Mouse (Mus musculus) midbrain, embryonic 16.5 days (tissue): ENCODE data around the gene Ifitm6. TPM values are rescaled to one million over a fixed set of nuclear protein-coding genes. Genes with fewer than 3 reads are reported as not detected.
"Not testable (repeated sequence)": the region's sequence is repeated elsewhere in the genome, so short reads cannot be mapped to it uniquely, and the experiment has no call there.

Experiments
- ATAC-seq: fragments of 200-750 bp; cut with Nextera tagmentation; 2 replicates; pipeline ENCODE4 v1.8.0; 2017; ENCODE audit warnings: moderate TSS enrichment
- H3K27ac ChIP-seq: fragments of 300-500 bp; sonication (generic); 2 replicates; pipeline ENCODE4 v1.5.1; 2014; ENCODE audit warnings: mild to moderate bottlenecking, low read length, mixed read lengths
- H3K27me3 ChIP-seq: fragments of 300-500 bp; sonication (generic); 2 replicates; pipeline ENCODE4 v1.6.1; 2014; ENCODE audit warnings: low read depth, low read length, mixed read lengths; ENCODE audit not compliant: control insufficient read depth, insufficient read depth
- H3K36me3 ChIP-seq: fragments of 300-500 bp; sonication (generic); 2 replicates; pipeline ENCODE4 v1.6.1; 2014; ENCODE audit warnings: mild to moderate bottlenecking, low read length, moderate library complexity, mixed read lengths; ENCODE audit not compliant: control insufficient read depth, insufficient read depth
- H3K4me1 ChIP-seq: fragments of 300-500 bp; sonication (generic); 2 replicates; pipeline ENCODE4 v1.6.1; 2014; ENCODE audit warnings: mild to moderate bottlenecking, low read length, mixed read lengths; ENCODE audit not compliant: control insufficient read depth, insufficient read depth
- H3K4me2 ChIP-seq: fragments of 300-500 bp; sonication (generic); 2 replicates; pipeline ENCODE4 v1.6.1; 2014; ENCODE audit warnings: mild to moderate bottlenecking, low read length, mixed read lengths
- H3K4me3 ChIP-seq: fragments of 300-500 bp; sonication (generic); 2 replicates; pipeline ENCODE4 v1.5.1; 2014; ENCODE audit warnings: low read depth, mild to moderate bottlenecking, low read length, moderate library complexity, mixed read lengths
- H3K9ac ChIP-seq: fragments of 300-500 bp; sonication (generic); 2 replicates; pipeline ENCODE4 v1.6.1; 2014; ENCODE audit warnings: low read depth, low read length, mixed read lengths
- H3K9me3 ChIP-seq: fragments of 300-500 bp; sonication (generic); replicated peaks from 2 replicates; pipeline ENCODE4 v1.6.1; 2014; ENCODE audit warnings: mild to moderate bottlenecking, low read length, mixed read lengths; ENCODE audit not compliant: control insufficient read depth, poor library complexity, severe bottlenecking
- whole genome bisulfite sequencing: fragments of 180-500 bp; shearing (Covaris S2); extraction: QIAGEN DNeasy Blood & Tissue Kit; methylation state at CpG from one replicate; pipeline ENCODE4 v1.1.7; 2014; 5-methylcytosine and 5-hydroxymethylcytosine counted together
- polyA plus RNA-seq: library from polyadenylated mRNA; unstranded; fragments of >200 nt; fragmentation: Nextera tagmentation; extraction: Ambion mirVana; gene quantifications from 2 replicates; pipeline ENCODE4 v1.2.1, GENCODE M21; 2015

Ifitm6 gene
- polyA plus RNA-seq, 1 experiment from 2014 or later: 0.69 TPM

DNA sequence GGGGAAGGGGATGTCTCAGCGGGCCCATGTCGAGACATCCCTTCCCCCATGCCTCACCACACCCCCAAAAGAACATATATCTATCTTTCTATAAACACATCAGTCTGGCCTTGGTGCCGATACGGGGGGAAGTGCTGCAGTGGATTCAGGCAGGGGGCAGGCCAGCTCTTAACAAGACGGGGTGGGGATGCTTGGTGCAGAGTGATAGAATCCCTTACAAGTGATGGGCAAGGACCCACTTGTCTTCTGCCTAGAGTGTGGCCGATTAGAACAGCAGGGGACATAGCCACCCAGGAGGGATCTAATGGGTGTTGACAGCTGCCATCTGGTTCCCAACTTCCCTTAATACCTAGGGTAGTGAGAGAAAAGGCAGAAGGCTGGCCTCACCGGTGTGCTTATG lies 46.8 kb downstream of the Ifitm6 start:
- Histone ChIP-seq H3K4me2 (no peak overlapping the region), H3K4me1 (no peaks in the 10 kb centered on the region), H3K4me3 (no peak overlapping the region), H3K9ac (no peak overlapping the region), H3K27ac (no peak overlapping the region), H3K27me3 (no peaks in the 10 kb centered on the region; the same call in 1 of the 2 replicates), H3K9me3 (no peaks in the 10 kb centered on the region), H3K36me3 (no peaks in the 10 kb centered on the region)
- 55% methylated on average over 7 of the region's 7 CpGs for WGBS
- ATAC-seq: no peak

DNA sequence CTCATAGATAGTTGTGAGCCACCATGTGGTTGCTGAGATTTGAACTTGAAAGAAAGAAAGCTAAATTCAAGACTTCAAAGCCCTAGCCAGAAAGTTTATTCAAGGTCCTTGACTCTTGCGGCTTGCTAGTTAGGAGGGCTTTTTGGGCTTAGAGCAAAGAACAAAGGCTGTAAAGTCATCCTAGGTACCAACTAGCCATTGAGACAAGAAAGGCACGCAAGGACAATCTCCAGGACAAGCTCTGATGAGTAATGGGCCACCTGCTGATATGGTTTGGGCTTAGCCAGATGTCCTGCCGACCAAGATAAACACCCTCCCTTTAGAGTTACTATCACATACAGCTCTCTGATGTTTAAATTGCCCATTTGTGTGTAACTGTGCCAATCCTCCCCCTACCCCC lies 49.0 kb downstream of the Ifitm6 start:
- not testable (repeated sequence) for ATAC-seq, H3K27ac ChIP-seq, H3K27me3 ChIP-seq, H3K9ac ChIP-seq, H3K4me3 ChIP-seq, H3K9me3 ChIP-seq, H3K36me3 ChIP-seq, H3K4me1 ChIP-seq, H3K4me2 ChIP-seq
- 13% methylated on average over 3 of the region's 3 CpGs for WGBS

DNA sequence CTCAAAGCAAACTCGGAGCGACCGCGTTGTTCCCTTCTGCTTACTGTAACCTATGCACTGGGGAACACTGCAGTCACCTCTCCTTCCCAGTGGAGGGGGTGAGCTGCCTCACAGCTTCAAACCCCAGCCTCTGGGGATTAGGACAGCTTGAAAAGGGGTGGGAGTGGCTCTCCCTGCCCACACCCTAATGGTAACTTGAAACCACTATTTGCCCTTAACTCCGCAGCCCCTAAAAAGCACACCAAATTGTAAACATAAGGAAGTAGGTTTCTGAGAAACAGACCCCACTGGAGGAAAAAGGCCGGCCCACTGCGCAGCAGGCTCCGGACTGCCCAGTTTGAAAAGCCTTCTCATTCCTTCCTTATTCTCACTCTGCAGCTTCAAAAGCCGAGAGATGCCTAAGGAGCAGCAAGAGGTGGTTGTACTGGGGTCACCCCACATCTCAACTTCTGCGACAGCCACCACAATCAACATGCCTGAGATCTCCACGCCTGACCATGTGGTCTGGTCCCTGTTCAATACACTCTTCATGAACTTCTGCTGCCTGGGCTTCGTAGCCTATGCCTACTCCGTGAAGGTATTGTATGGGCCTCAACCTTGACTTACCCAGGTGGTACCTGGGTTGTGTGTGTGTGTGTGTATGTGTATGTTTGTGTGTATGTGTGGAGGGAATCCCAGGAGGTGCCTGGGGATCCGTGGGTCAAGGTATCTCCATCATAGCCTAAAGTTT lies 49.7 kb downstream of the Ifitm6 start:
- Histone ChIP-seq H3K36me3 (no peaks in the 10 kb centered on the region), H3K27ac (no peak overlapping the region), H3K4me2 (no peak overlapping the region), H3K4me1 (no peaks in the 10 kb centered on the region), H3K9me3 (no peaks in the 10 kb centered on the region), H3K4me3 (no peak overlapping the region), H3K9ac (no peak overlapping the region), H3K27me3 (no peaks in the 10 kb centered on the region)
- ATAC-seq: no peak
- 10% methylated on average over 14 of the region's 14 CpGs for WGBS

DNA sequence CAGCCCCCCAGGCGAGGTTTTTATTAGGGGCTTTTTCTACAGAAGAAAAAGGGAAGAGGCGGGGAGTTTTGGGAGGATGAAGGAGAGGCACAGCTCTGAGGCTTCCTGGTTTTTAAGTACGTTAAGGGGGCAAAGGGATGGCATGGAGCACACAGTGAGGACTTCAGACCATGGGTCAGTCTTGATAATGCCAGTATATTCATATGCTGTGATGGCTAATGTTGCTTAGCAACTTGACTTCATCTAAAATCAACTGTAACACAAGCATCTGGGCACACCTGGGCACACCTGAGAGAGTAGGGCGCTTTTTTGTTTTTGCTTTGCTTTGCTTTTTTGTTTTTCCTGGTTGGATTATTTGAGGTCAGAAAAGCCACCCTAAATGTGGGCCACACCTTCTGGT lies 50.8 kb downstream of the Ifitm6 start, which contains the start of gene Ifitm1:
Ifitm1 (plus strand) TSS at position 301 of the 400 bp plus-strand sequence.
- no peak within 1 kb of the TSS for H3K4me3 ChIP-seq
- H3K4me1 ChIP-seq: no peaks in the 10 kb centered on the region
- H3K9me3 ChIP-seq: no peaks in the 10 kb centered on the region
- H3K9ac ChIP-seq: no peak within 1 kb of the TSS
- H3K4me2 ChIP-seq: no peak within 1 kb of the TSS
- no peaks in the 10 kb centered on the region for H3K36me3 ChIP-seq
- H3K27me3 ChIP-seq: no peaks in the 10 kb centered on the region
- H3K27ac ChIP-seq: no peak within 1 kb of the TSS
- ATAC-seq: no peak
- 91% methylated on average over 4 of the region's 4 CpGs for WGBS

Other genes with a start within 250 kb of the Ifitm6 start
- 0.34 and 0.36 TPM in 2 replicates for gene Syce1, start 230.1 kb downstream of the Ifitm6 start, polyA plus RNA-seq
- gene Zfp941, start 195.7 kb downstream of the Ifitm6 start, polyA plus RNA-seq: 37.0 and 38.4 TPM in 2 replicates
- gene Urah, start 182.9 kb downstream of the Ifitm6 start, polyA plus RNA-seq: not detected in 2 replicates
- gene Scgb1c1, start 172.4 kb downstream of the Ifitm6 start, polyA plus RNA-seq: not detected in 2 replicates
- gene Odf3, start 170.1 kb downstream of the Ifitm6 start, polyA plus RNA-seq: not detected in 2 replicates
- gene Gm45785, start 161.6 kb downstream of the Ifitm6 start, polyA plus RNA-seq: 0.39 TPM in 1 of 2 replicates, not detected in the other
- gene Ric8a, start 161.0 kb downstream of the Ifitm6 start, polyA plus RNA-seq: 107 TPM in 2 replicates
- gene Bet1l, start 160.3 kb downstream of the Ifitm6 start, polyA plus RNA-seq: 33.3 and 40.0 TPM in 2 replicates
- gene Psmd13, start 136.0 kb downstream of the Ifitm6 start, polyA plus RNA-seq: 260 and 268 TPM in 2 replicates
- 49.1 and 58.2 TPM in 2 replicates for gene Sirt3, start 135.6 kb downstream of the Ifitm6 start, polyA plus RNA-seq
- not detected in 2 replicates for gene Cox8b, start 117.5 kb downstream of the Ifitm6 start, polyA plus RNA-seq
- 0.58 and 0.81 TPM in 2 replicates for gene Nlrp6, start 97.0 kb downstream of the Ifitm6 start, polyA plus RNA-seq
- gene Pgghg, start 76.5 kb downstream of the Ifitm6 start, polyA plus RNA-seq: 5.4 and 6.3 TPM in 2 replicates
- 0.29 and 1.3 TPM in 2 replicates for gene Ifitm5, start 67.6 kb downstream of the Ifitm6 start, polyA plus RNA-seq
- gene Gm45717, start 62.0 kb downstream of the Ifitm6 start, polyA plus RNA-seq: not detected in 2 replicates
- gene Ifitm2, start 61.9 kb downstream of the Ifitm6 start, polyA plus RNA-seq: 118 and 129 TPM in 2 replicates
- 9.0 and 11.1 TPM in 2 replicates for gene Ifitm1, start 50.7 kb downstream of the Ifitm6 start, polyA plus RNA-seq
- gene Ifitm3, start 7.2 kb downstream of the Ifitm6 start, polyA plus RNA-seq: 28.2 and 37.3 TPM in 2 replicates
- gene Gm17387, start 11.2 kb upstream of the Ifitm6 start, polyA plus RNA-seq: not detected in 2 replicates
- gene B4galnt4, start 43.2 kb upstream of the Ifitm6 start, polyA plus RNA-seq: 59.5 and 65.7 TPM in 2 replicates
- gene Pkp3, start 60.3 kb upstream of the Ifitm6 start, polyA plus RNA-seq: 0.06 TPM in 1 of 2 replicates, not detected in the other
- gene Sigirr, start 82.6 kb upstream of the Ifitm6 start, polyA plus RNA-seq: 1.7 and 2.0 TPM in 2 replicates
- 0.28 and 0.42 TPM in 2 replicates for gene Ano9, start 99.9 kb upstream of the Ifitm6 start, polyA plus RNA-seq
- gene Ptdss2, start 104.5 kb upstream of the Ifitm6 start, polyA plus RNA-seq: 81.6 and 82.6 TPM in 2 replicates
- 35.3 and 37.8 TPM in 2 replicates for gene Rnh1, start 154.9 kb upstream of the Ifitm6 start, polyA plus RNA-seq
- gene Hras, start 176.1 kb upstream of the Ifitm6 start, polyA plus RNA-seq: 139 and 144 TPM in 2 replicates
- gene Lrrc56, start 176.2 kb upstream of the Ifitm6 start, polyA plus RNA-seq: 11.5 and 12.7 TPM in 2 replicates
- 0.23 and 0.81 TPM in 2 replicates for gene Lmntd2, start 196.2 kb upstream of the Ifitm6 start, polyA plus RNA-seq
- gene Rassf7, start 197.9 kb upstream of the Ifitm6 start, polyA plus RNA-seq: 19.8 and 21.2 TPM in 2 replicates
- gene Phrf1, start 210.9 kb upstream of the Ifitm6 start, polyA plus RNA-seq: 68.0 and 72.3 TPM in 2 replicates
- gene Irf7, start 248.6 kb upstream of the Ifitm6 start, polyA plus RNA-seq: 1.4 and 1.5 TPM in 2 replicates